Mouse (Mus musculus) ES-E14 (cell line): ENCODE results near the gene Mmel1. TPM values are rescaled to one million over a fixed set of nuclear protein-coding genes. Genes with fewer than 3 reads are reported as not detected.

Experiments used
- DNase-seq: peaks from one replicate; pipeline ENCODE4 v3.0.0-alpha.2; 2013; ENCODE audit warnings: low read depth, low spot score
- H3K27ac ChIP-seq: 2 replicates; pipeline ENCODE4 v1.5.1; 2012; ENCODE audit warnings: low read depth, mild to moderate bottlenecking, low read length, moderate library complexity, mixed read lengths; ENCODE audit not compliant: poor library complexity, insufficient read depth, severe bottlenecking
- H3K36me3 ChIP-seq: 2 replicates; pipeline ENCODE4 v1.6.1; 2012; ENCODE audit warnings: mild to moderate bottlenecking, low read length, moderate library complexity, mixed read lengths; ENCODE audit not compliant: control insufficient read depth, poor library complexity, insufficient read depth, severe bottlenecking
- H3K4me1 ChIP-seq, 2 experiments: fragments of 150-350 bp in 1 of 2; sonication (generic) in 1 of 2; 2 replicates each; pipeline ENCODE4 v1.6.1; 2012; ENCODE audit warnings: low read length in 2 of 2, mild to moderate bottlenecking in 1 of 2, mixed read lengths in 1 of 2; ENCODE audit not compliant: control insufficient read depth in 2 of 2, insufficient read depth in 2 of 2, poor library complexity in 1 of 2
- H3K4me3 ChIP-seq, 2 experiments: fragments of 150-350 bp in 1 of 2; sonication (generic) in 1 of 2; 2 replicates each; pipeline ENCODE4 v1.5.1; 2012; ENCODE audit warnings: low read length in 2 of 2, low read depth in 1 of 2, mild to moderate bottlenecking in 1 of 2, mixed read lengths in 1 of 2; ENCODE audit not compliant: insufficient read depth in 1 of 2, poor library complexity in 1 of 2, severe bottlenecking in 1 of 2
- H3K9ac ChIP-seq: 2 replicates; pipeline ENCODE4 v1.6.1; 2012; ENCODE audit warnings: low read depth, mild to moderate bottlenecking, low read length, mixed read lengths; ENCODE audit not compliant: poor library complexity, insufficient read depth, severe bottlenecking
- H3K9me3 ChIP-seq: fragments of 150-350 bp; sonication (generic); 2 replicates; pipeline ENCODE4 v1.6.1; 2012; ENCODE audit warnings: low read depth, mild to moderate bottlenecking, low read length; ENCODE audit not compliant: control insufficient read depth, insufficient read depth
- CHD2 ChIP-seq: IDR thresholded peaks from 2 replicates; pipeline ENCODE4 v1.6.1; 2014; ENCODE audit warnings: mild to moderate bottlenecking, low read depth, low read length, inconsistent platforms
- HCFC1 ChIP-seq: IDR thresholded peaks from 2 replicates; pipeline ENCODE4 v1.6.1; 2012; ENCODE audit warnings: low read length, inconsistent platforms, borderline replicate concordance; ENCODE audit not compliant: insufficient read depth
- MAFK ChIP-seq: IDR thresholded peaks from 2 replicates; pipeline ENCODE4 v1.6.1; 2014; ENCODE audit warnings: mild to moderate bottlenecking, low read depth, low read length, inconsistent platforms; ENCODE audit not compliant: insufficient read depth
- ZC3H11A ChIP-seq: IDR thresholded peaks from 2 replicates; pipeline ENCODE4 v1.6.1; 2012; ENCODE audit warnings: low read depth, mild to moderate bottlenecking, inconsistent platforms, low read length, borderline replicate concordance
- ZNF384 ChIP-seq: IDR thresholded peaks from 2 replicates; pipeline ENCODE4 v1.6.1; 2012; ENCODE audit warnings: low read depth, low read length, inconsistent platforms
- in situ Hi-C, 2 experiments: fragments of 600-800 bp; cut with MboI; formaldehyde crosslinking; loops; one replicate each; pipeline ENCODE4 v1.15.1; 2025; ENCODE audit warnings: low sequenced_read_pairs in 2 of 2, inconsistent platforms in 1 of 2; ENCODE audit not compliant: unreplicated experiment in 2 of 2
- total RNA-seq: library from RNA; depleted of rRNA; stranded (reverse); fragments of 300-350 nt; gene quantifications from 2 replicates; pipeline ENCODE4 v1.2.3, GENCODE M21; 2012

Gene Mmel1
- total RNA-seq, 1 experiment = 2.4 TPM

- Histone ChIP-seq H3K9me3 (no peaks in the 10 kb centered on the region), H3K4me3 (no peak overlapping the region), H3K9ac (no peak overlapping the region), H3K27ac (no peak overlapping the region), H3K4me1 (peaks cover 0 to 3% of the 10 kb centered on the region in 2 experiments; a peak in 1 of 4 replicates), H3K36me3 (no peaks in the 10 kb centered on the region)
- TF ChIP-seq MAFK (no peak), ZC3H11A (no peak), ZNF384 (no peak), HCFC1 (no peak), CHD2 (no peak)
- in situ Hi-C loops = no loop called here
- DNase-seq = no peak
Observed at GRCm38 (mm10) chr4:154913845-154914244, 44.5 kb downstream of the Mmel1 start.

GRCm38 (mm10) chr4:154914252-154914651 is 44.9 kb downstream of the Mmel1 start:
- peaks cover 0 to 3% of the 10 kb centered on the region in 2 experiments; a peak in 1 of 4 replicates for H3K4me1 ChIP-seq
- in situ Hi-C loops = no loop called here
- no peaks in the 10 kb centered on the region for H3K9me3 ChIP-seq
- H3K4me3 ChIP-seq = no peak overlapping the region
- no peaks in the 10 kb centered on the region for H3K36me3 ChIP-seq
- DNase-seq = no peak
- H3K9ac ChIP-seq = no peak overlapping the region
- TF ChIP-seq MAFK (no peak), ZC3H11A (no peak), HCFC1 (no peak), CHD2 (no peak), ZNF384 (no peak)
- no peak overlapping the region for H3K27ac ChIP-seq

- in situ Hi-C loops = no loop called here
- H3K36me3 ChIP-seq = no peaks in the 10 kb centered on the region
- peaks cover 0 to 3% of the 10 kb centered on the region in 2 experiments; a peak in 1 of 4 replicates for H3K4me1 ChIP-seq
- H3K9ac ChIP-seq = no peak overlapping the region
- no peak overlapping the region for H3K27ac ChIP-seq
- TF ChIP-seq ZNF384 = no peak
- no peak for TF ChIP-seq MAFK
- TF ChIP-seq CHD2 = no peak
- no peak for TF ChIP-seq HCFC1
- no peak for TF ChIP-seq ZC3H11A
- no peak overlapping the region for H3K4me3 ChIP-seq
- no peak for DNase-seq
- no peaks in the 10 kb centered on the region for H3K9me3 ChIP-seq
Observed at GRCm38 (mm10) chr4:154914707-154915106, 45.3 kb downstream of the Mmel1 start.

- H3K27ac ChIP-seq = no peak overlapping the region
Observed at GRCm38 (mm10) chr4:154915286-154915685, 45.9 kb downstream of the Mmel1 start.

GRCm38 (mm10) chr4:154916662-154917061 is 47.3 kb downstream of the Mmel1 start:
- Histone ChIP-seq H3K27ac (no peak overlapping the region), H3K4me1 (no peaks in the 10 kb centered on the region), H3K9me3 (no peaks in the 10 kb centered on the region), H3K4me3 (no peak overlapping the region), H3K36me3 (no peaks in the 10 kb centered on the region), H3K9ac (no peak overlapping the region)
- in situ Hi-C loops = no loop called here
- DNase-seq = no peak
- no peak for TF ChIP-seq CHD2
- TF ChIP-seq ZC3H11A = no peak
- no peak for TF ChIP-seq ZNF384
- no peak for TF ChIP-seq MAFK
- TF ChIP-seq HCFC1 = no peak

More at GRCm38 (mm10) chr4:154915286-154915685, 45.9 kb downstream of the Mmel1 start:
- H3K4me3 ChIP-seq = no peak overlapping the region
- H3K36me3 ChIP-seq = no peaks in the 10 kb centered on the region
- H3K9ac ChIP-seq = no peak overlapping the region
- H3K4me1 ChIP-seq = peaks cover 0 to 3% of the 10 kb centered on the region in 2 experiments; a peak in 1 of 4 replicates
- in situ Hi-C loops = no loop called here
- no peaks in the 10 kb centered on the region for H3K9me3 ChIP-seq
- TF ChIP-seq MAFK = no peak
- TF ChIP-seq ZNF384 = no peak
- no peak for TF ChIP-seq HCFC1
- no peak for TF ChIP-seq CHD2
- TF ChIP-seq ZC3H11A = no peak
- no peak for DNase-seq
